Mouse (Mus musculus) ES-E14 (cell line): Measurements from ENCODE around the gene Itgb4.

Experiments
- CHD2 ChIP-seq: IDR thresholded peaks from 2 replicates; pipeline ENCODE4 v1.6.1; 2014; ENCODE audit warnings: mild to moderate bottlenecking, low read depth, low read length, inconsistent platforms
- HCFC1 ChIP-seq: IDR thresholded peaks from 2 replicates; pipeline ENCODE4 v1.6.1; 2012; ENCODE audit warnings: low read length, inconsistent platforms, borderline replicate concordance; ENCODE audit not compliant: insufficient read depth
- MAFK ChIP-seq: IDR thresholded peaks from 2 replicates; pipeline ENCODE4 v1.6.1; 2014; ENCODE audit warnings: mild to moderate bottlenecking, low read depth, low read length, inconsistent platforms; ENCODE audit not compliant: insufficient read depth
- ZNF384 ChIP-seq: IDR thresholded peaks from 2 replicates; pipeline ENCODE4 v1.6.1; 2012; ENCODE audit warnings: low read depth, low read length, inconsistent platforms

- no peak for TF ChIP-seq MAFK
- TF ChIP-seq HCFC1: no peak
- TF ChIP-seq ZNF384: no peak
- no peak for TF ChIP-seq CHD2
These were observed 37.9 kb downstream of the Itgb4 start, which contains the start of gene Galk1 for GRCm38 (mm10) chr11:116012262-116012947.
